Mouse (Mus musculus): ENCODE results near the gene Stra6. TPM values are rescaled to one million over a fixed set of nuclear protein-coding genes. Genes with fewer than 3 reads are reported as not detected.

Gene Stra6
- polyA plus RNA-seq, 1 experiment from 2014 or later, result 0.89 TPM

DNA sequence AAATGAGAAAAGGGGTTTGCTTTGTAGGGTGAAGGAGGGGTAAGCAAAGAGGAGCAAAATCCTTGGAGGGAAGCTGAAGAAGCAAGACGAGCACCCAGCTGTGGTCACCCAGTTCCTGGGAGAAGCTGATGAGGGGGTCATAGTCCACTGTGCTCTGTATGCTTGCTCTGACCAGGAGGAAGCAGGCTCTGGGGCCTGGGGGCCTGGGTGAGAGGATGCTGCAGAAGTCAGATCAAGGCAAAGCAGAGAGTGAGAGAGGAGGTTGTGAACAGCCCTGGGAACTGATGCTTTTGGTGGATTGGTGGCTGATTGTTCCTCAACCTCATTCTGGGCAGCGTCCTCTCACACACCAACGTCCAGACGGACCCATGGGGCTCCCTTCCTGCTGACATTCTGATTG is 113.6 kb downstream of the Stra6 start:
- ATAC-seq (replicated peaks; ENCODE audit: extremely low read depth, insufficient read depth, low FRiP score), result no peak
- H3K9ac ChIP-seq (ENCODE audit: low read length), result no peak overlapping the region
- no peaks in the 10 kb centered on the region for H3K36me3 ChIP-seq (ENCODE audit: control insufficient read depth, insufficient read depth)
- H3K4me1 ChIP-seq (ENCODE audit: control insufficient read depth, insufficient read depth, low read length), result peaks cover 3% of the 10 kb centered on the region; the same call in 1 of the 2 replicates
- no peak overlapping the region for H3K4me3 ChIP-seq (ENCODE audit: low read length)
- H3K27ac ChIP-seq (ENCODE audit: low read length), result no peak overlapping the region
- H3K9me3 ChIP-seq (replicated peaks; ENCODE audit: control insufficient read depth, low read length), result no peaks in the 10 kb centered on the region
- WGBS, result 70% methylated on average over 4 of the region's 4 CpGs
- H3K27me3 ChIP-seq (ENCODE audit: control insufficient read depth, insufficient read depth, low read length), result no peaks in the 10 kb centered on the region; the same call in 1 of the 2 replicates
- no peak overlapping the region for H3K4me2 ChIP-seq (ENCODE audit: low read depth, low read length)

DNA sequence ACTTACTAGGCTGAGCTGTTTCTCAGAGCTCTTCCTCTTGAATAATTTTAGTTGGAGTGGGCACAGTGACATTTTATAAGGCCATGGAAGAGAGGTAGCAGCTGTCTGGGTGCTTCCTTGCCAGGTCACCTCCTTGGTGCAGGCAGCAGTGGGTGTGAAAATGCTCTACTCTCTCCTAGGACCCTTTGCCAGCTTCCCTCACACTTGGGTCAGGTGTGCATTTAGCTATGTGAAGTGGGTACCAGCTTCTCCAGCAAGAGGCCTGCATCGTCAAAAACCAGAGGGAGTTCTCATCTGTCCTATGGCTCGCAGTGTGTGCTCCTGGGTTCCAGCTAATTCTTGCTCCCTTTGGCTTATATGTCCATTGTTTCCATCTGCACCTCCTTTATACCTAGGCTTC is 115.8 kb downstream of the Stra6 start:
- Histone ChIP-seq H3K9me3 (replicated peaks; ENCODE audit: control insufficient read depth, low read length) (no peaks in the 10 kb centered on the region), H3K4me3 (ENCODE audit: low read length) (no peak overlapping the region), H3K4me1 (ENCODE audit: control insufficient read depth, insufficient read depth, low read length) (peaks cover 3% of the 10 kb centered on the region; the same call in 1 of the 2 replicates), H3K27me3 (ENCODE audit: control insufficient read depth, insufficient read depth, low read length) (no peaks in the 10 kb centered on the region), H3K27ac (ENCODE audit: low read length) (no peak overlapping the region), H3K9ac (ENCODE audit: low read length) (no peak overlapping the region), H3K4me2 (ENCODE audit: low read depth, low read length) (no peak overlapping the region), H3K36me3 (ENCODE audit: control insufficient read depth, insufficient read depth) (no peaks in the 10 kb centered on the region)
- ATAC-seq (replicated peaks; ENCODE audit: extremely low read depth, insufficient read depth, low FRiP score), result no peak
- WGBS, result 85% methylated on average over 2 of the region's 2 CpGs

DNA sequence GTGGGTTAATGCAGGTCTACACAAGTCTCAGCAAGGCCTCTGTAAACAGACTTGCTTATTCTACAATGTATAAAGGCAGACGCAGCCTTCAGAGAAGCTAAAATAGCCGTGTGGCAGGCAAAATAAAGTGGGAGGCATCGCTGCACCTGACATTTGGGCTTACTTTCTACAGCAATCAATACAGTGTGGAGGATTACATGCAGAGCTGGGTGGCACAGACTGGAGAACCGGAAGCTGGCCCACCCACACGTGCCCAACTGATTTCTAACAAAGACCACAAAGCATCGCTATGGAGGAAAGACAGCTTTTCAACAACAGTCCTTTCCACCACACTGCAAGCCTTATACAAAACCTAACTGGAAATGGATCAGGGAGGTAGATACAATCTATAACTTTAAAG is 120.9 kb downstream of the Stra6 start:
- ATAC-seq (replicated peaks; ENCODE audit: extremely low read depth, insufficient read depth, low FRiP score), result no peak
- no peaks in the 10 kb centered on the region for H3K9me3 ChIP-seq (replicated peaks; ENCODE audit: control insufficient read depth, low read length)
- H3K4me2 ChIP-seq (ENCODE audit: low read depth, low read length), result no peak overlapping the region
- no peaks in the 10 kb centered on the region for H3K4me1 ChIP-seq (ENCODE audit: control insufficient read depth, insufficient read depth, low read length)
- no peaks in the 10 kb centered on the region for H3K36me3 ChIP-seq (ENCODE audit: control insufficient read depth, insufficient read depth)
- H3K4me3 ChIP-seq (ENCODE audit: low read length), result no peak overlapping the region
- no peak overlapping the region for H3K27ac ChIP-seq (ENCODE audit: low read length)
- no peak overlapping the region for H3K9ac ChIP-seq (ENCODE audit: low read length)
- H3K27me3 ChIP-seq (ENCODE audit: control insufficient read depth, insufficient read depth, low read length), result peaks cover 3% of the 10 kb centered on the region; the same call in 1 of the 2 replicates
- WGBS, result 74% methylated on average over 6 of the region's 6 CpGs

DNA sequence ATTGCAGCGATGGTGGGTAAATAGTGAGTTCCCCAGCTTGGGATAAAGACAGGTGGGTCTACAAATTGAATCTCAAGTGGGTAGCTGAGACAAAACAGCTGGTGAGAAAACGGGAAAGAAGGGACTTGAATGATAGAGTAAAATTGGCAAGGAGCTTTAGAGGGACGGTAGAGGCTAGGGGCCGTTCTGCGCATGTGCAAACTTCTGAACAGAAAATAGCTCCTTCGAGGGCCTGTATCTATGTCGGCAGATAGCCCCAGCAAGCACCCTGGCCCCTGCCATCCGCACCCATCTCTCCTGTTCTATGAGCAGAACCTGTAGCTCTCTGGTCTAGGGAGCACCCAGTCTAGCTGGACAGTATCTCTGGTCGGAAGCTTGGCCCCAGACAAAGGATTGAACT is 130.6 kb downstream of the Stra6 start:
- no peak overlapping the region for H3K9ac ChIP-seq (ENCODE audit: low read length)
- H3K27me3 ChIP-seq (ENCODE audit: control insufficient read depth, insufficient read depth, low read length), result peaks cover 57% of the 10 kb centered on the region
- peaks cover 30% of the 10 kb centered on the region for H3K4me1 ChIP-seq (ENCODE audit: control insufficient read depth, insufficient read depth, low read length)
- no peak overlapping the region for H3K4me3 ChIP-seq (ENCODE audit: low read length)
- no peaks in the 10 kb centered on the region for H3K36me3 ChIP-seq (ENCODE audit: control insufficient read depth, insufficient read depth)
- no peak for ATAC-seq (replicated peaks; ENCODE audit: extremely low read depth, insufficient read depth, low FRiP score)
- no peak overlapping the region for H3K27ac ChIP-seq (ENCODE audit: low read length)
- no peaks in the 10 kb centered on the region for H3K9me3 ChIP-seq (replicated peaks; ENCODE audit: control insufficient read depth, low read length)
- no peak overlapping the region for H3K4me2 ChIP-seq (ENCODE audit: low read depth, low read length)
- WGBS, result 59% methylated on average over 9 of the region's 9 CpGs

DNA sequence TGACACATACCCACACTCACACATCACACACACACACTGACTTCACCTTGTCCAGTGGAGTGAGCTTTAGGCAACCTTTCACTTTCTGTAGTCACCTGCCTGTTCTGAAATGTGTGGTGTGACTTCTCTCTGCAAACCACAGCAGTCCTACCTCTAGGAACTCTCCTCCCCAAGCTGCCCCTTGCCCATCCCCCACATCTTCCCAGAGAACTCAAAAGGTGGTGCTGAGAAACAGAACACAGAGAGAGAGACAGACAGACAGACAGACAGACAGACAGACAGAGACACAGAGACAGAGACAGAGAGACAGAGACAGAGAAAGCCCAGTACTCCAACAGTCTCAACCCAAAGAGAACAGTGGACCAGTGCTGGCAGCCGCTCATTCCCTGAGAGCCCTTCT is 132.1 kb downstream of the Stra6 start:
- H3K4me3 ChIP-seq (ENCODE audit: low read length), result no peak overlapping the region
- H3K27me3 ChIP-seq (ENCODE audit: control insufficient read depth, insufficient read depth, low read length), result peaks cover 72% of the 10 kb centered on the region
- H3K9ac ChIP-seq (ENCODE audit: low read length), result no peak overlapping the region
- H3K4me1 ChIP-seq (ENCODE audit: control insufficient read depth, insufficient read depth, low read length), result peaks cover 34% of the 10 kb centered on the region
- no peaks in the 10 kb centered on the region for H3K36me3 ChIP-seq (ENCODE audit: control insufficient read depth, insufficient read depth)
- no peak for ATAC-seq (replicated peaks; ENCODE audit: extremely low read depth, insufficient read depth, low FRiP score)
- WGBS, result 14% methylated on average over 1 of the region's 1 CpGs
- no peaks in the 10 kb centered on the region for H3K9me3 ChIP-seq (replicated peaks; ENCODE audit: control insufficient read depth, low read length)
- H3K4me2 ChIP-seq (ENCODE audit: low read depth, low read length), result no peak overlapping the region
- no peak overlapping the region for H3K27ac ChIP-seq (ENCODE audit: low read length)

DNA sequence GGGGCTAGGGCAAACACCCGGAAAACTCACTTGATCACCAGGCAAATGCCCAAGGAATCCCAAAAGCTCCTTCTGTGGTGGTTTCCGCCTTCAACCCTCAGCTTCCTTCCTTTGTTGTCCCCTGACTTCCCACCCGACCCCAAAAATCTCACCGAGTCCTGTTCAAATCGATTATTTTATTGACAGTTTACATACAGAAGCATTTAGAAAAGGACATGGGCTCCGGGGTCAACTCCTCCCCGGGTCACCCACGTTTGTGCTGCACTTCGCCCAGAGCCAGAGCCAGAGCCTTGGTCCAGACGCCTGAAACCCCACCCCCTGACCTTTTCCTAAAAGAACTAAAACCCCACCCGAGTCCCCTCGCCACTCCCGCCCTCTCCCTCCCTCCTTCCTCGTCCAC is 132.6 kb downstream of the Stra6 start:
- ATAC-seq (replicated peaks; ENCODE audit: extremely low read depth, insufficient read depth, low FRiP score), result no peak
- H3K4me1 ChIP-seq (ENCODE audit: control insufficient read depth, insufficient read depth, low read length), result peaks cover 34% of the 10 kb centered on the region
- 8% methylated on average over 14 of the region's 14 CpGs for WGBS
- H3K4me3 ChIP-seq (ENCODE audit: low read length), result peak overlapping the region; percentile 19
- no peak overlapping the region for H3K9ac ChIP-seq (ENCODE audit: low read length)
- peaks cover 77% of the 10 kb centered on the region for H3K27me3 ChIP-seq (ENCODE audit: control insufficient read depth, insufficient read depth, low read length)
- no peak overlapping the region for H3K27ac ChIP-seq (ENCODE audit: low read length)
- no peaks in the 10 kb centered on the region for H3K36me3 ChIP-seq (ENCODE audit: control insufficient read depth, insufficient read depth)
- H3K4me2 ChIP-seq (ENCODE audit: low read depth, low read length), result peak overlapping the region; percentile 43
- no peaks in the 10 kb centered on the region for H3K9me3 ChIP-seq (replicated peaks; ENCODE audit: control insufficient read depth, low read length)

DNA sequence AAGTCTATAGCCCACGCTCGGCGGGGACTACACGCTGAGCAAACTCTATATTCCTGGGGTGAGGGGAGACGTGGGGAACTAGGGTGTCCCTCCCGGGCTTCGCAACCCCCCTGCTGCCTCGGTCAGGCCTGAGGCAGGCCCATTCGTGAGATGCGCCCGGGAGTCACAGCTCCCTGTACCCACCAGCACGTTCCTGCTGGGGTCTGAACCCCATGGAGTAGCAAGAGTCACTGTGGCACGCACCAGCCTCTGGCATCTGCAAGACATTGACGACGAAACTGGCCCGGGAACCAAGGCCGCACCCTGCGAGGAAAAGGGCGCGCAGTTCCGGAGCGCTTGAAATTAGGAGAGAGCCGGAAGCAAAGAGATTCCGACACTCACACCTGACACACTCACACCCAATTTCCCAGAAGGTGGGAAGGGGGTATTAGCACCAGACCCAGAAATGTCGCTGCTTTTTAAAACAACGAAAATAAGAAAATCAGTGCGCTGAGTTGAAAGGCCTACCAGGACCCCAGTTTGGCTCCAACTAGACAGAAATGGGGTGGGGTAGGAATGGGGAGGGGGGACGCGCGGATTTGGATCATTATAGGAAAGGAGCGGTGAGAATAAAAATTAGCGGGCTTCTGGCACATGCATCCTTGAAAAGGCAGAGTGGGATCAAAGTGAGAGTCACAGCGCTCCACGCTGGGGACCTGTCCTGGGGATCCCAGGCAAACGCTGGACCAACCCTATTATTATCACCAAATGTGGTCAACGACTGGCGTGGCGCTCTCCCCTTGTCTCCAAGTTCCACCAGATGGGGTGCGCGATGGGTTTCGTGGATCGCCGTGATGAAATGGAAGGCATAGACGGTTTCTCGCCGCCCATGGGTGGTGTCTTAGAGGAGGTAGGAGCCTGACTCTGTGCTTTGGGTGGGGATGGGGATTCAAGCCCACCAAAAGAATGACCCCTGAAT is 133.3 kb downstream of the Stra6 start:
- ATAC-seq (replicated peaks; ENCODE audit: extremely low read depth, insufficient read depth, low FRiP score), result no peak
- peak overlapping the region; percentile 43 for H3K4me2 ChIP-seq (ENCODE audit: low read depth, low read length)
- no peaks in the 10 kb centered on the region for H3K36me3 ChIP-seq (ENCODE audit: control insufficient read depth, insufficient read depth)
- no peaks in the 10 kb centered on the region for H3K9me3 ChIP-seq (replicated peaks; ENCODE audit: control insufficient read depth, low read length)
- WGBS, result 4% methylated on average over 46 of the region's 46 CpGs
- peaks cover 37% of the 10 kb centered on the region for H3K4me1 ChIP-seq (ENCODE audit: control insufficient read depth, insufficient read depth, low read length)
- H3K27me3 ChIP-seq (ENCODE audit: control insufficient read depth, insufficient read depth, low read length), result peaks cover 84% of the 10 kb centered on the region
- H3K9ac ChIP-seq (ENCODE audit: low read length), result no peak overlapping the region
- no peak overlapping the region for H3K27ac ChIP-seq (ENCODE audit: low read length)
- peak overlapping the region; percentile 37 for H3K4me3 ChIP-seq (ENCODE audit: low read length)

DNA sequence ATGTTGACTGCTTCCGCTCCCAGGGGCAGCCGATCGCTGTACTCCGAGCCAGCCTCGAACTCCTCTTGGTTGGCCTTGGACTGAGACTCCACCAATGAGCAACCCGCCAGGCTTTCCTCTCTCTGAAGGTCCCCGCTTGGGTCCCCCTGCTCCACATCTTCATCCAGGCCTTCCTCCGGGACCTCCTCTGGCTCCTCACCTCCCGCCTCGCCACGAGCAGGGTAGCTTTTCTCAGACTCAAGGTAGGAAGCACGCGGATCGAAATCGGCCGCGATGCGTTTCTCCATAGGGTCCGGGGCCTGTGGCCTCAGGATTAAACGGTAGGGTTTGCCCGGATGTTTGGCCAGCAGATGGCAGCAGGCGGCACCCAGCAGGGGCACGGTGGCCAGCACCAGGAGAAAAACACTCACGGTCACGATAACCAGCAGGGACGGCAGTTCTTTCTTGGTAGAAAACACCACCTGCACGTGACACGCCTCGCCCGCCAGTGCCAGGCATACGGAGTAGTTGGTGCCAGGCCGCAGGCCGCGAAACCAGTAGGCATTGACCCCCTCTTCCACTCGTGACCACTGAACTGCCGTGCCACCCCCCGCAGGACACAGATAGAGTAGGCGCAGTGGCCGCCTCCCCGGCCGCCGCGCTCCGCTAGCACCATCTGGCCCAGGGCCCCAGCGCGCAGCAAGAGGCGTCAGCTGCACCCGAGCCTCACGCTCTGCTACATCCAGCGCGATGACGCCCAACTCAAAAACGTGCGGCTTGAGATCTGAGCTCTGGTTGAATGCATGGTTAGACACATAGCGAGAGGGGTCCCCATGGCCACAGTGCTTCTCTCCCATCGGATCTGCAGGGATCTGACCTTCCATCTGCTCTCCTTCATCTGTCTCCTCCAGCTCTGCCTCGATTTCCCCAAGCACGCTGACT is 134.5 kb downstream of the Stra6 start:
- 0 out of 2 replicates have a peak, but pooled peaks have one; percentile 59 for ATAC-seq (replicated peaks; ENCODE audit: extremely low read depth, insufficient read depth, low FRiP score)
- H3K9ac ChIP-seq (ENCODE audit: low read length), result no peak overlapping the region

More for the DNA sequence above, 134.5 kb downstream of the Stra6 start:
- H3K4me2 ChIP-seq (ENCODE audit: low read depth, low read length), result peak overlapping the region; percentile 61
- peaks cover 39% of the 10 kb centered on the region for H3K4me1 ChIP-seq (ENCODE audit: control insufficient read depth, insufficient read depth, low read length)
- no peak overlapping the region for H3K27ac ChIP-seq (ENCODE audit: low read length)
- no peaks in the 10 kb centered on the region for H3K9me3 ChIP-seq (replicated peaks; ENCODE audit: control insufficient read depth, low read length)
- peak overlapping the region; percentile 37 for H3K4me3 ChIP-seq (ENCODE audit: low read length)
- no peaks in the 10 kb centered on the region for H3K36me3 ChIP-seq (ENCODE audit: control insufficient read depth, insufficient read depth)
- 1% methylated on average over 58 of the region's 58 CpGs for WGBS
- H3K27me3 ChIP-seq (ENCODE audit: control insufficient read depth, insufficient read depth, low read length), result peaks cover 96% of the 10 kb centered on the region
